Mouse (Mus musculus) liver, adult (tissue): ENCODE results near the gene Atrn.

ENCODE experiments used
- GATA4 ChIP-seq: IDR thresholded peaks from 2 replicates; pipeline ENCODE4 v1.6.1; 2014; ENCODE audit warnings: mild to moderate bottlenecking, low read length; ENCODE audit not compliant: insufficient replicate concordance

Atrn gene

DNA sequence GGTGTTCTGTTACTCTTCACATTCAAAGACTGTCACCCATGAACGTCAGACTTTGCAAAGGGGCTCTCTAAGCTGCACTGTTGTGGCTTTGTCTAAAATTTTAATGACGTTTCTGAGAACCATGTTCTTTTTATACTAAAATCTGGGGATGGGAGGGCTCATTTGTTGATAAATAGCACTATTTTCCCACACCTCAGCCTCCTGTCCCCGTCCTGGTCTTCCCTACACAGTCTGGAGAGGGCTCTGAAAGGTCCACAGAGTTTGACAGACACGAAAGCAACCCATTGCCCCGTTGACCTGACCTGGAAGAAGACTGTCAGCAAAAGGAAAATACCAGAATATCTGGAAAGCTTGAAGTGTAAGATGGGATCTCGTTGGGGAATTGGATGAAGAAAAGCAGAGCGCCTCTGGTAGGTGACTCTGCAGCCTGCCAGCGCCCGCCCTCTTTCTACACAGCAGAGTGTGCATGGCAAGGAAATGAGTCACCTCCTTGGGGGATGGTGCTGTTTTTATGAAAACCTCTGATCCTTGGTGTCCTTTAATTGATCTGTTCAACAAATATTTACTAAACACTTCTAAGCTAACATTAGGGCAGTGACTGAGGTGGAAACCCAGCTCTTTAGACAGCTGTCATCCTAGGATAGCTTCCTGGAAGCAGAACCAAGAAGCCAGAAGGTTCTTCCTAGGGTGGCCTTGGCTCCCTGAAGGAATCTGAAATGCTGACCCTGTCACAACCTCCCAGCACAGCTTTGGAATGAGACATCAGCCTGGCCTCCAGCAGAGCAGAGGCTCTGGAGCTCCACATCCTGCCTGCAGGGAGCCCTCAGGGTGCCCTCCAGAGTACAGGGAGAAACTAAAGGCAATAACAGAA is 123.0 kb downstream of the Atrn start:
- TF ChIP-seq GATA4, result no peak

DNA sequence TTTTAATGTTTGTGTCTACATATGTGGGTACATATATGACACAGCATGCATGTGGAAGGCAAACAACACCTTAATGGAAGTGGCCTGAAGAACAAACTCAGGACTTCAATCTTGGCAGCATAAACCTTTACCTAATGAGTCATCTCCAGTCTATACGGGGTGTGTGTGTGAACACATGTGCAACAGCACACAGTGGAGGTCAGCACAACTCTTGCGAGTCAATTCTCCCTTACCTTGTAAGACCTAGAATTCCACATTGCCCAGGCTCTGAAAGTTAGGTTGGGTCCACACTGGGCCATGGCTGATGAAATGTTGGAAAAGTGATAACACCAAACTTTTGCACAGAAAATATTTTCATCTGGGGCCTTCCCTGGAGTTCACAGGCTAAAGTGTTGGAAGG is 124.3 kb downstream of the Atrn start:
- TF ChIP-seq GATA4, result no peak

DNA sequence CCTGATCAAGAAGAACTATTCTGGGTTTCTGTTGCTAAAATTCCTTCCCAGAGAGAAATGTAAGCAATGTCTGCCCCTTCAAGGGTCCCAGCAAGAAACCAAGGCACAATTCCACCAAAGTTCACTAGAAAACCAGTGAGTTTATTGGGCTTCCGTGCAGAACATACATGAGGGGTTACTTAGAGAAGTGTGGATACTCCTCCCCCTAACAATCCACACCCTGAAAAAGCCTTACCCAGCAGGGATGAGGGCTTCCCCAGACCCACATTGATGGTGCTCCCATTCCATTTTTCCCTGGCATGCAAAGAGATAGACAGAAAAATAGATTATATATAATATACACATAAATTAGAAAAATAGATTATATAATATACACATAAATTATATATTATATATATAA is 124.7 kb downstream of the Atrn start:
- TF ChIP-seq GATA4, result no peak

DNA sequence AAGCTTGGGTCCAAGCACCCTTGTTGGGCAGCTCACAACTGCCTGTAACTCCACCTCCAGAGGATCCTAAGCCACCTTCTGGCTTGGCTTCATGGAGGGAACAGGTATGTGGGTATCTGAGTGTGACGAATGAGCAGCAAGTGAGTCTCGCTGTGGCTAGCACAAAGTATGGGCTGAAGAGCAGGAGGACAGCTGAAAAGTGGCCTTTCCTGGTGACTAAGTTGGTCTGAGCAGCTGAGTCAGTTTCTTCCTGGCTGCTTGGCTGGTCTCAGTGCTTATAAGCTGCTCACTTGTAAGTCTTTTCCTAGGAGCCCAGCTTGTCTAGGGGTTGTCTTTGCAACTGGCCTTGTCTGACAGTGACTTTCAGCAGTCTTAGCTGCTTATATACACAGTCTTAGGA is 130.0 kb downstream of the Atrn start:
- TF ChIP-seq GATA4, result no peak

DNA sequence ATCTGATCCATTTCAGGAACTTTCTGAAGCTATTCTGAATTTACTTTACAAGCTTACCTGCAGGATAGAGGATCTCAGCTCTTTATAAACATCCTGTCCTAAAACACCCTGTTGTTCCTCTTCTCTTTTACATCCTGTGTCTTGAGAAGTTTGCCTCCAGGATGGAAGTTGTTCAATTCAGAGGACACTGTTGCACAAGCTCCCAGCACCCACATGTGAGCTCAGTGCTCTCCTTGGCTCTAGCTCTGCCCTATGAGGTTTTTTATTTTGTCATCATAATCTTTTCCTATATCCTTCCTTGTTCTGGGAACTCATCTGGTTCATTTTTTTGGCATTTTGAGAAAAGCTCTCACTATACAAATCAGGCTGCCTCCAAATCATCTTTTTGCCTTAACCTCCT is 130.5 kb downstream of the Atrn start:
- no peak for TF ChIP-seq GATA4

DNA sequence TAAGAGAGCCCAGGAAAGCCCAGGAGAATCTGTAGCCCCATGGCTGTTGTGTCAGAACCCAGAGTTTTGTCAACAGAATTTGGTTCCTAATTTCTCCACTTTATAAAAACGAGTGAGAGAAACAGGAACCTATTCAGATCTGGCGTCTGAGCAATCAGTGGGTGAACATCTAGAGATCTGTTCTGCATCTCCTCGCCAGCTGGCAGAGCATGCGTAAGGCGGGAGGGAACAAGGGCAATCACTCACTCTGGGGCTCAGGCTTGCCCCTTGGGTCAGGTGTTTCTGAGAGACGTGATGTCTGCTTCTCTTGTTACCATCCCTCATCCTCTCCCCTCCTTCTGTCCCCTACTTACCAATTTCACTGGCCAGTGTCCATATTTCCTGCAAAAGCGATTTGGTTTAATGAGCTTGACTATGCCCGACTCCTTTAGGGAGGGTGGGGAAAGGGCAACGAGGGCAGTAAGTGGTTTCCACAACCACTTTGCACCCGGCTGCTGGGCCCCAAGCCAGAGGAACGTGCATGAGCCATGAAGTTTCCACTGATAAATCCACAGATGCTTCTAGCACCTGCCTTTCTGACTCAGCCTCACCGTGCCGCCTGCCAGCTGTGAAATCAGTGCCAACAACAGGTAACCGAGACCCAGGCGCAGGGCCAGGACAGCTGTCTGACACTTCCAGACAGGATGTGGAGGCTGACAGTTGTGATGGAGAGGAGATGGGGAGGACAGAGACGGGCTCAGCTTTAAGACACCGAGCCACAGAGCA is 131.1 kb downstream of the Atrn start:
- no peak for TF ChIP-seq GATA4

DNA sequence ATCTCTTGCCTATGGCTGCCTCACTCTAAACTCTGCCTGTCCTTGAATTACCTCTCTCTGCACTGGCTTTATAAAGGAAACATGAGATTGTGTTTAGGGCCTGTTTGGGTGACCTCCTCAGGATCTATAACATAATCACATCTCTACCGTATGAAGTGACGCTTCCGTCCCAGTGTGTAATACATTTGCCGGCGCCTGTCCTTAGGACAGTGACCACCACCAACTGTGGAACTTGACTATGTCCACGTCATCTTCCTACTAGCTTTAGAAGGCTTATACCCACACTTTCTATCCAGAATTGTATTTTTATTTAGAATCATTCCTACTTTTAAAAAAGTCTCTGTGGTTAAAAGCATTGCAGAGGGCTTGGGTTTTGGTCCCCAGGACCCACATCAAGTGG is 131.9 kb downstream of the Atrn start:
- no peak for TF ChIP-seq GATA4

DNA sequence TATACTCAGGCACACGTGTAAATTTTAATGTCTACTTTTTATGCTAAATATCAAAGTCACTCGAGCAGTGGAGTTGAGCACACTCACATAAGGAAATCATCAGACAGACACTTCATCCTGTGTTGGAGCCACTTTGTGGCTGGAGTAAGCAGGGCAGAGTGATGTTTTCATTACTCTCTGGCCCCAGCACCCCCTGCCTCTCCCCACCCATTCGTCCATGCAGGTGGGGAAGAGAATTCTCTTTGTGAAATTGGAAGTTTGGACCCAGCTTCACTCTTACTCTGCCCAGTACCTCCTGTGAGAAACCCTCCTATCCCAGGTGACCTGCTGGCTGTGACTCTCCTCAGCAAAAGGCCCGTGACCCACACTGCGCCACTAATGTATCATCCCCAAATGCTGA is 132.4 kb downstream of the Atrn start:
- no peak for TF ChIP-seq GATA4

DNA sequence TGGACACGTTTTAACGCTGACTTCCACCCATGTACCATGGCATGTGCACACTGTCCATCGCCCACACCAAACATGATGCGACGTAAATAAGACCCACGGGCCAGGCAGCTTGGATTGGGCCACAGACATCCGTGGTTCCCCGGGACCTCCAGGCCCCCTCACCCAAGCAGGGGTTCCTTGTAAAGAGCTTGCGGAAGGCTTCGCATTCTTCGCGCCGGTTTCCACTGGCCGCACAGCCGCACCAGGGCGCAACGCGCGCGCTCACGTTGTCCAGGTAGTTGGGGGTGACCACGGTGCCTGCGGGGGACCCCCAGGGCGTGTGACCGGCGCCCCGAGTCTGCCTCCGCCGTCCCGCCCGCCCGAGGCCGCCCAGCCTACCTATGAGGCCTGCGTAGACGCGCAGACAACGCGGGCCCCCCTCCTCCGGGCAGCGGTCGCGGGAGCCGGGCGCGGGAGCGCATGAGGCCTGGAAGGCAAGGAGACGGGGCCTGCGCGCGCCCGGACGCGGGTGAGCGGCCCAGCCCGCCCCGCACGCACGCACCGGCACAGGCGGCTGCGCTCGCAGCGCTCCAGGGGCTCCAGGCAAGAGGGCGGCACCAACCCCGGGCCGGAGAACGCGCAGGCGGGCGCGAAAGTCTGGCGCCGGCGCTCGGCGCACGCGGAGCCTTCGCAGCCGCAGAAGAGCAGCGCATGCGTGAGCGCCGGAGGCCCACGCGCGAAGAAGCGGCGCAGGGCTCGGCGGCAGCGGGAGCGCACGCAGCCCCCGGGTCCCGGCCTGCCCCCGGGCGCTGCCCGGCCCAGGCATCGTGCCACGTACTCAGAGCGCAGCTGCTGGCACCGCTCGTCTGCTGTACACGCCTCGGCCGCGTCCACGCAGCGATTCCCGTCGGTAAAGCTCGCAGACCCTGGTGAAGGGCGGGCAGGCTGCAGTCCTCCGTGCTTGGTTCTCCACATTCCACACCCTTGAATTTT is 134.8 kb downstream of the Atrn start:
- TF ChIP-seq GATA4, result no peak

DNA sequence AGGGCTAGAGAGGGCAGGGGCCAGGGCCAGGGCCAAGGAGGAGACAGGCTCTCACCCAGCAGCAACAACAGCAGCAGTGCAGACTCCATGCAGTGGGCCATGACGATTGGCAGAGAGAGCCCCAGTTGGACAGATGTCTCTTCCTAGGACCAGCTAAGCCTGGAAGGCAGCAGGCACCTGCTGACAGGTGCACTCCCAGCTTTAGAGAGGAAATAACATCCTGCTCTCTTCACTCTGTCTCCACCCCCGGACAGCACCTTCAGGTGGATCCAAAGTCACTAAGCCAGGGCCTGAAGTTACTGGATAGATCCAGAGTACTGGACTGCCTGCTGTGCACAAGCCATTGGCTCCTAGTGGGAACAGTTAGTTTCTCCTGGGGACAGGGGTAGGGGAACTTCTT is 136.7 kb downstream of the Atrn start, which contains the start of gene Gfra4:
Gene Gfra4 (minus strand): TSS at position 101 of the 400 bp plus-strand sequence.
- no peak for TF ChIP-seq GATA4

DNA sequence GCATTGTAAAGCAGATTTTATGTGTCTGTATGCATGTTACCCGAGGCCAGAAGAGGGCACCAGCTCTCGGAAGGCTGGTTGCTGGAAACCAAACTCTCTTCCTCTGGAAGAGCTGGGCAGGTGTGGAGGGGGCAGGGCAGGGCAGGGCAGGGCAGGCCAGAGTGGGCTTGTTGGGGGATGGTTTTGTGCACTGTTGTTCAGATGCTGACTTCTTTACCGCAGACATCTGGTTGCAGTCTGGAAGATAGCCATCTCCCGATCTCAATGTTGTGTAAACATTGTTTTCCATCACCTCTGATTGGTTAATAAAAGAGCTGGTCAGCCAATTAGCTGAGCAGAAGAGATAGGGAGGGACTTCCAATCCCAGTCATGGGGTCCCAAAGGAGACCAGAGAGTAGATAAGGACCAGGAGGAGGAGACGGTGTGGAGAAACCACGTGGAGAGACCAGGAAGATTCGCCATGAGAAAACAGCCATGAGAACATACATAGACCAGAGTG is 138.1 kb downstream of the Atrn start:
- TF ChIP-seq GATA4, result no peak

DNA sequence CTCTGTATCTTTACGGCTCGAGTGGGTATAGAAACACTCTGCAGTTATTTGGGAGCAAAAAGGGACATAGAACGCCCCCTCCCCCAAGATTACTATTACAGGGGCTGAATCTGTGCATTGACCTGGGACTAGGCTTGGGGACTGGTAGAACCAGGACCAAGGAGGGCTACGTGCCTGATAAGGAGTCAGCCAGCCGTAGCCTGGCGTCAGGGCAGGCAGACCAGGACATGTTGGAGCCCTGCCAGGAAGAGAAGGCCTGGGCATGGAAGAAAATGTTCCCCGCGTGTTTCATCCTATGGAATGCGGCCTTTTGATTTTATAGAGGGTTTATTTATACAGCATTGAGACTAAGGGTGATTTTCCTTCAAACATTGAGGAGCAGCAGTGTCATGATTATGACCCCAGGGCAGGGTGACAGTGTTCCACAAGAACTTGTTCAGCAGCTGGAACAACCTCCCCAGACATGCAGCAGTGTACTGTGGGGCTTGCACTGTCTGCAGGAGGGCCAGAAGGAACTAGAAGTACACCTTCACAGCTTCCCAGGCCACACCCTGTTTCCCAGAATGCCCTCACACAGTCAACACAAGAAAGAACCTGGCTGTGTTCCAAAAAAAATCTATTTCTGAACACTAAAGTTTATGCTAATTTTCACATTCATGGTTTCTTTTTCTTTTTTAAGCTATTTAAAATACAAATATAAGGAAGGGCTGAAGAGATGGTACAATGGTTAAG is 138.9 kb downstream of the Atrn start:
- no peak for TF ChIP-seq GATA4

DNA sequence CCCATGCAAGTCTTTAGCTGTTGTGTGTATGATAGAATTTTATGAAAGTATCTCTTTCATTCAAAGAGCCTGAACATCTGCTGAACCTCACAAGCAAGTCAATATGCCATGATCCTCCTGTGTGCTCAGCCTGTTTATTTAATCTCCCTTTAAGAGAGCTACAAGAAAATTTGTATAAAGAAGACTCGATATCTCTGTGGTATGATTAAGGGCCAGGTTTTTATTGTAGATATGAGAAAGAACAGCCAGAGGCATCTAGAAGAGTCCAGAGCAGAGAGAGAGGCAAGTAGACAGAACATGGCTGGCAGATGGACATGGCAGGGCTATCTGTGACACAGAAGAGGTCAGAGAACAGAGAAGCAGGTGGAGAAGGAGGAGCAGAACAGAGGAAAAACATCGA is 139.7 kb downstream of the Atrn start:
- no peak for TF ChIP-seq GATA4

DNA sequence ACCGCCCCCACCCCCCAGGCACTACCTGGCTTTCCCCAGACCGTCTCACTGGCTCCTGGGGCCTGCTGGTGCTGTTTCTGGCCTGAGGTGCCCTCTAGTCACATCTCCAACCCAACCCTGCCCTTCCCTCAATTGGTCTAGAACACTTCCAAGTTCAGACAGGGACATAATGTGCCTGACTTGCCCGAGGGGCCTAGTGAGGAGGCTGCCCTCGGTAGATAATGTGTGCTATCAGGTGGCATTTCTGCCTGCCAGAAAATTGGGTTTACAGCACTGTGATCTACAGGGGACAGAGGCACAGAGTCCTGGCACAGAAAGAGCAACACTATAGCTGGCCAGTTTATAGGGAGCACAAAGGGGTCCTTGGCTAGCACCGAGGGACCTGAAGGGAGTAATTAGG is 145.7 kb downstream of the Atrn start:
- TF ChIP-seq GATA4, result no peak
